Mouse (Mus musculus) colon, adult 2 months (tissue): ENCODE results near the gene Speer4a. TPM values are rescaled to one million over a fixed set of nuclear protein-coding genes. Genes with fewer than 3 reads are reported as not detected.

Experiments used
- polyA plus RNA-seq: library from polyadenylated mRNA; depleted of rRNA; stranded (reverse); fragments of >200 nt; gene quantifications from 2 replicates; pipeline ENCODE4 v1.2.3, GENCODE M21; 2012; rRNA removed

Speer4a gene
- polyA plus RNA-seq: not detected in 2 replicates

GRCm38 (mm10) chr5:26039458-26039857 is at the start of gene Speer4a:
TSS of gene Speer4a (minus strand) at chr5:26039558.

GRCm38 (mm10) chr5:26058481-26058880 is 19.1 kb upstream of the Speer4a start, which contains the start of gene Gm7347:
TSS of gene Gm7347 (minus strand) at chr5:26058581.

GRCm38 (mm10) chr5:26022816-26023215 is 16.5 kb downstream of the Speer4a start, which contains the start of gene Gm5862:
TSS of gene Gm5862 (minus strand) at chr5:26022916.

DNA sequence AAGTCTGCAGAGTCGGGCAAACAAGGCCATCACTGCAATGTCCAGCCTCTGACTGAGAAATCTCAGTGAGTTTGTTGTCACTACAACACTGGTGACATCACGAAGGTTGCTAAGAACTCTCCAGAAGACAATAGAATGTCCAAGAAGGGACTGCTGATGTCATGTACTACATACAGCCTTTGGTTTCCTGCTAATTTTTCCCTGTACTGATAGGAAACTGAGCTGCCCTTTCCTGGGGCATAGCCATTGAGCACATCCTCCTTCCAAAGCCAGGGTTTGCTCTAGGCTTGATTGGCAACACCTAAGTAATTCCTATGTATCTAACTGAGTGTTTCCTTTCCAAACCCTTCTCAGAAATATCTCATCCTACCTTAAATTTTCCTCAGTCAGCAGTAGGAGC is 34.7 kb downstream of the Speer4a start, which contains the start of gene Gm1979:
Gene Gm1979 (minus strand): TSS at position 101 of the 400 bp plus-strand sequence.

GRCm38 (mm10) chr5:25988550-25988949 is 50.8 kb downstream of the Speer4a start, which contains the start of gene Gm21698:
TSS of gene Gm21698 (minus strand) at chr5:25988650.

Other genes with a start within 250 kb of the Speer4a start
- not detected in 2 replicates for gene Gm21663, start 97.2 kb downstream of the Speer4a start, polyA plus RNA-seq
- gene Gm21671, start 85.1 kb downstream of the Speer4a start, polyA plus RNA-seq: not detected in 2 replicates
- gene Gm21680, start 66.9 kb downstream of the Speer4a start, polyA plus RNA-seq: not detected in 2 replicates
- not detected in 2 replicates for gene Gm21698, start 50.9 kb downstream of the Speer4a start, polyA plus RNA-seq
- gene Gm1979, start 34.8 kb downstream of the Speer4a start, polyA plus RNA-seq: not detected in 2 replicates
- gene Gm5862, start 16.6 kb downstream of the Speer4a start, polyA plus RNA-seq: not detected in 2 replicates
- not detected in 2 replicates for gene Gm7347, start 19.0 kb upstream of the Speer4a start, polyA plus RNA-seq
- gene Gm10471, start 49.7 kb upstream of the Speer4a start, polyA plus RNA-seq: not detected in 2 replicates
- not detected in 2 replicates for gene 5031410I06Rik, start 65.8 kb upstream of the Speer4a start, polyA plus RNA-seq
- not detected in 2 replicates for gene Gm10220, start 81.9 kb upstream of the Speer4a start, polyA plus RNA-seq
- not detected in 2 replicates for gene Gm7361, start 218.1 kb upstream of the Speer4a start, polyA plus RNA-seq